Mouse (Mus musculus) MEL (cell line): ENCODE measurements around the gene Erg. TPM values are rescaled to one million over a fixed set of nuclear protein-coding genes. Genes with fewer than 3 reads are reported as not detected.

Experiments
- DNase-seq: peaks from one replicate; pipeline ENCODE4 v3.0.0; 2011; ENCODE audit warnings: low read depth, low spot score
- H3K27ac ChIP-seq: 2 replicates; pipeline ENCODE4 v1.5.1; 2012; ENCODE audit warnings: low read depth, mild to moderate bottlenecking, control low read depth, low read length, moderate library complexity; ENCODE audit not compliant: control insufficient read depth
- H3K27me3 ChIP-seq, 2 experiments: fragments of 150-350 bp in 1 of 2; sonication (generic) in 1 of 2; 2 replicates each; pipeline ENCODE4 v1.6.1; 2012; ENCODE audit warnings: low read length in 2 of 2, mild to moderate bottlenecking in 2 of 2, improper control_type of control experiment in 1 of 2, moderate library complexity in 1 of 2; ENCODE audit not compliant: insufficient read depth in 2 of 2, control insufficient read depth in 1 of 2
- H3K36me3 ChIP-seq, 2 experiments: 2 replicates each; pipeline ENCODE4 v1.6.1; 2012 to 2014; ENCODE audit warnings: low read length in 2 of 2, improper control_type of control experiment in 1 of 2, inconsistent platforms in 1 of 2, mild to moderate bottlenecking in 1 of 2; ENCODE audit not compliant: insufficient read depth in 2 of 2, control insufficient read depth in 1 of 2
- H3K4me1 ChIP-seq, 2 experiments: fragments of 150-350 bp in 1 of 2; sonication (generic) in 1 of 2; 2 replicates each; pipeline ENCODE4 v1.6.1; 2012; ENCODE audit warnings: low read length in 2 of 2, improper control_type of control experiment in 1 of 2, mild to moderate bottlenecking in 1 of 2; ENCODE audit not compliant: insufficient read depth in 2 of 2, control insufficient read depth in 1 of 2
- H3K4me3 ChIP-seq, 2 experiments: fragments of 150-350 bp in 1 of 2; sonication (generic) in 1 of 2; 2 replicates each; pipeline ENCODE4 v1.5.1; 2012; ENCODE audit warnings: low read depth in 2 of 2, low read length in 2 of 2, mild to moderate bottlenecking in 2 of 2, moderate library complexity in 2 of 2, control low read depth in 1 of 2, improper control_type of control experiment in 1 of 2; ENCODE audit not compliant: control insufficient read depth in 1 of 2, insufficient read depth in 1 of 2
- H3K79me2 ChIP-seq: 2 replicates; pipeline ENCODE4 v1.6.1; 2012; ENCODE audit warnings: mild to moderate bottlenecking, low read length, moderate library complexity; ENCODE audit not compliant: control insufficient read depth, poor library complexity, insufficient read depth
- H3K9ac ChIP-seq: 2 replicates; pipeline ENCODE4 v1.6.1; 2012; ENCODE audit warnings: low read depth, mild to moderate bottlenecking, control low read depth, low read length, moderate library complexity; ENCODE audit not compliant: control insufficient read depth, poor library complexity, severe bottlenecking
- H3K9me3 ChIP-seq: fragments of 150-350 bp; sonication (generic); replicated peaks from 2 replicates; pipeline ENCODE4 v1.6.1; 2012; ENCODE audit warnings: mild to moderate bottlenecking, low read length, improper control_type of control experiment, moderate library complexity; ENCODE audit not compliant: insufficient read depth
- BHLHE40 ChIP-seq: IDR thresholded peaks from 2 replicates; pipeline ENCODE4 v1.6.1; 2012; ENCODE audit warnings: low read depth, mild to moderate bottlenecking, inconsistent platforms, low read length, improper control_type of control experiment, borderline replicate concordance
- CHD1 ChIP-seq: IDR thresholded peaks from 2 replicates; pipeline ENCODE4 v1.6.1; 2012; ENCODE audit warnings: low read depth, mild to moderate bottlenecking, inconsistent platforms, low read length, improper control_type of control experiment
- CHD2 ChIP-seq: IDR thresholded peaks from 2 replicates; pipeline ENCODE4 v1.6.1; 2011; ENCODE audit warnings: low read length, improper control_type of control experiment
- CTCF ChIP-seq, 3 experiments: IDR thresholded peaks in 2 of 3; conservative IDR thresholded peaks in 1 of 3; 2 replicates each; pipeline ENCODE4 v1.5.1; 2011 to 2012; ENCODE audit warnings: low read length in 3 of 3, low read depth in 2 of 3, mild to moderate bottlenecking in 2 of 3, improper control_type of control experiment in 1 of 3, inconsistent platforms in 1 of 3, mixed read lengths in 1 of 3, moderate library complexity in 1 of 3; ENCODE audit not compliant: control insufficient read depth in 1 of 3, insufficient read depth in 1 of 3, poor library complexity in 1 of 3, severe bottlenecking in 1 of 3
- ELF1 ChIP-seq: IDR thresholded peaks from 2 replicates; pipeline ENCODE4 v1.6.1; 2014; ENCODE audit warnings: low read depth, mild to moderate bottlenecking, inconsistent platforms, low read length, improper control_type of control experiment, moderate library complexity
- ETS1 ChIP-seq: IDR thresholded peaks from 2 replicates; pipeline ENCODE4 v1.6.1; 2012; ENCODE audit warnings: low read depth, mild to moderate bottlenecking, inconsistent platforms, low read length, improper control_type of control experiment, moderate library complexity
- GABPA ChIP-seq: IDR thresholded peaks from 2 replicates; pipeline ENCODE4 v1.6.1; 2012; ENCODE audit warnings: low read depth, mild to moderate bottlenecking, inconsistent platforms, low read length, improper control_type of control experiment, moderate library complexity
- GATA1 ChIP-seq: IDR thresholded peaks from 2 replicates; pipeline ENCODE4 v1.6.1; 2011; ENCODE audit warnings: low read depth, low read length, improper control_type of control experiment
- HCFC1 ChIP-seq: IDR thresholded peaks from 2 replicates; pipeline ENCODE4 v1.6.1; 2012; ENCODE audit warnings: low read depth, mild to moderate bottlenecking, inconsistent platforms, low read length, improper control_type of control experiment, moderate library complexity
- KAT2A ChIP-seq: conservative IDR thresholded peaks from 2 replicates; pipeline ENCODE4 v1.6.1; 2012; ENCODE audit warnings: low read depth, low read length, improper control_type of control experiment, inconsistent platforms
- MAFK ChIP-seq: IDR thresholded peaks from 2 replicates; pipeline ENCODE4 v1.6.1; 2011; ENCODE audit warnings: low read depth, mild to moderate bottlenecking, low read length, improper control_type of control experiment, borderline replicate concordance
- MAX ChIP-seq: IDR thresholded peaks from 2 replicates; pipeline ENCODE4 v1.6.1; 2011; ENCODE audit warnings: low read length, improper control_type of control experiment
- MXI1 ChIP-seq: IDR thresholded peaks from 2 replicates; pipeline ENCODE4 v1.6.1; 2011; ENCODE audit warnings: mild to moderate bottlenecking, low read depth, low read length, improper control_type of control experiment
- MYB ChIP-seq: IDR thresholded peaks from 2 replicates; pipeline ENCODE4 v1.6.1; 2011; ENCODE audit warnings: mild to moderate bottlenecking, low read depth, low read length, improper control_type of control experiment
- MYC ChIP-seq: IDR thresholded peaks from 2 replicates; pipeline ENCODE4 v1.6.1; 2011; ENCODE audit warnings: low read depth, mild to moderate bottlenecking, low read length, improper control_type of control experiment, moderate library complexity
- POLR2A ChIP-seq, 2 experiments: IDR thresholded peaks; 2 replicates each; pipeline ENCODE4 v1.6.1; 2011 to 2012; ENCODE audit warnings: low read length in 2 of 2, mild to moderate bottlenecking in 2 of 2, control low read depth in 1 of 2, improper control_type of control experiment in 1 of 2, low read depth in 1 of 2, moderate library complexity in 1 of 2; ENCODE audit not compliant: control insufficient read depth in 1 of 2, insufficient read depth in 1 of 2, poor library complexity in 1 of 2
- POLR2AphosphoS2 ChIP-seq: IDR thresholded peaks from 2 replicates; pipeline ENCODE4 v1.6.1; 2011; ENCODE audit warnings: low read length, improper control_type of control experiment
- POLR2AphosphoS5 ChIP-seq: IDR thresholded peaks from 2 replicates; pipeline ENCODE4 v1.6.1; 2012; ENCODE audit warnings: low read depth, borderline replicate concordance, mild to moderate bottlenecking, inconsistent platforms, low read length, moderate library complexity, mixed read lengths
- RCOR1 ChIP-seq: IDR thresholded peaks from 2 replicates; pipeline ENCODE4 v1.6.1; 2012; ENCODE audit warnings: low read depth, mild to moderate bottlenecking, inconsistent platforms, low read length, improper control_type of control experiment
- SIN3A ChIP-seq: IDR thresholded peaks from 2 replicates; pipeline ENCODE4 v1.6.1; 2012; ENCODE audit warnings: low read length, improper control_type of control experiment, inconsistent platforms
- SMC3 ChIP-seq: IDR thresholded peaks from 2 replicates; pipeline ENCODE4 v1.6.1; 2011; ENCODE audit warnings: low read depth, low read length, improper control_type of control experiment
- TCF12 ChIP-seq: IDR thresholded peaks from 2 replicates; pipeline ENCODE4 v1.6.1; 2014; ENCODE audit warnings: low read depth, mild to moderate bottlenecking, inconsistent platforms, low read length, improper control_type of control experiment, moderate library complexity
- UBTF ChIP-seq: IDR thresholded peaks from 2 replicates; pipeline ENCODE4 v1.6.1; 2012; ENCODE audit warnings: low read depth, mild to moderate bottlenecking, inconsistent platforms, low read length, improper control_type of control experiment, moderate library complexity, borderline replicate concordance; ENCODE audit not compliant: insufficient read depth
- USF1 ChIP-seq: IDR thresholded peaks from 2 replicates; pipeline ENCODE4 v1.6.1; 2014; ENCODE audit warnings: low read depth, mild to moderate bottlenecking, inconsistent platforms, low read length, improper control_type of control experiment, moderate library complexity
- USF2 ChIP-seq, 2 experiments: IDR thresholded peaks; 2 replicates each; pipeline ENCODE4 v1.6.1; 2011 to 2012; ENCODE audit warnings: improper control_type of control experiment in 2 of 2, low read length in 2 of 2, borderline replicate concordance in 1 of 2, inconsistent platforms in 1 of 2, low read depth in 1 of 2, mild to moderate bottlenecking in 1 of 2; ENCODE audit not compliant: insufficient read depth in 1 of 2
- ZC3H11A ChIP-seq: IDR thresholded peaks from 2 replicates; pipeline ENCODE4 v1.6.1; 2012; ENCODE audit warnings: low read depth, mild to moderate bottlenecking, inconsistent platforms, low read length, improper control_type of control experiment
- ZNF384 ChIP-seq: IDR thresholded peaks from 2 replicates; pipeline ENCODE4 v1.6.1; 2012; ENCODE audit warnings: low read depth, mild to moderate bottlenecking, inconsistent platforms, low read length, improper control_type of control experiment
- polyA plus RNA-seq, 2 experiments: library from polyadenylated mRNA; stranded (reverse) in 1 of 2; unstranded in 1 of 2; fragments of >175 nt in 1 of 2; fragments of >200 nt in 1 of 2; gene quantifications; 2 replicates each; pipeline versions ENCODE4 v1.2.1 to v1.2.4; 2012; ENCODE audit warnings: low replicate concordance in 2 of 2, low read depth in 1 of 2; ENCODE audit not compliant: insufficient read length in 2 of 2, insufficient read depth in 1 of 2, missing spikeins in 1 of 2
- total RNA-seq: library from RNA; depleted of rRNA; stranded (reverse); fragments of 300-350 nt; gene quantifications from 2 replicates; pipeline ENCODE4 v1.2.3, GENCODE M21; 2012

Erg gene
- total and polyA plus RNA-seq, 3 experiments, result 0.11 to 0.27 TPM; not detected in 1

GRCm38 (mm10) chr16:95428239-95428638, 158.2 kb downstream of the Erg start:
- Histone ChIP-seq H3K9ac (no peak overlapping the region), H3K27ac (no peak overlapping the region), H3K9me3 (no peaks in the 10 kb centered on the region), H3K4me3 (no peak overlapping the region), H3K36me3 (no peaks in the 10 kb centered on the region), H3K79me2 (no peaks in the 10 kb centered on the region), H3K4me1 (no peaks in the 10 kb centered on the region), H3K27me3 (peaks cover 0 to 1% of the 10 kb centered on the region in 2 experiments; a peak in 1 of 4 replicates)
- DNase-seq, result no peak
- TF ChIP-seq ZC3H11A, result no peak
- TF ChIP-seq MYC, result no peak
- no peak for TF ChIP-seq ETS1
- no peak for TF ChIP-seq UBTF
- TF ChIP-seq POLR2A (IDR thresholded peaks at IDR 0.05; ENCODE audit: control insufficient read depth in 1 of 2, insufficient read depth in 1 of 2, low read depth in 1 of 2, low read length in 2 of 2, poor library complexity in 1 of 2), result no peak
- TF ChIP-seq HCFC1, result no peak
- no peak for TF ChIP-seq KAT2A
- TF ChIP-seq MYB, result no peak
- no peak for TF ChIP-seq MAX
- TF ChIP-seq POLR2AphosphoS5, result no peak
- TF ChIP-seq CHD2, result no peak
- no peak for TF ChIP-seq CHD1
- TF ChIP-seq MAFK, result no peak
- no peak for TF ChIP-seq GABPA
- TF ChIP-seq POLR2AphosphoS2, result no peak
- no peak for TF ChIP-seq ELF1
- TF ChIP-seq USF1, result no peak
- no peak for TF ChIP-seq SIN3A
- no peak for TF ChIP-seq CTCF (IDR thresholded peaks at IDR 0.05 in 2 of 3, conservative IDR thresholded peaks at IDR 0.05 in 1 of 3; ENCODE audit: control insufficient read depth in 1 of 3, insufficient read depth in 1 of 3, low read depth in 2 of 3, low read length in 3 of 3, poor library complexity in 1 of 3, severe bottlenecking in 1 of 3)
- TF ChIP-seq MXI1, result no peak

GRCm38 (mm10) chr16:95427512-95427911, 158.9 kb downstream of the Erg start:
- no peaks in the 10 kb centered on the region for H3K4me1 ChIP-seq
- H3K79me2 ChIP-seq, result no peaks in the 10 kb centered on the region

More at GRCm38 (mm10) chr16:95427512-95427911, 158.9 kb downstream of the Erg start:
- DNase-seq, result no peak
- Histone ChIP-seq H3K9me3 (no peaks in the 10 kb centered on the region), H3K4me3 (no peak overlapping the region), H3K27ac (no peak overlapping the region), H3K9ac (no peak overlapping the region), H3K27me3 (peaks cover 0 to 1% of the 10 kb centered on the region in 2 experiments; a peak in 1 of 4 replicates), H3K36me3 (no peaks in the 10 kb centered on the region)
- TF ChIP-seq USF2 (IDR thresholded peaks at IDR 0.05; ENCODE audit: borderline replicate concordance in 1 of 2, insufficient read depth in 1 of 2, low read depth in 1 of 2, low read length in 2 of 2) (no peak), MAX (no peak), UBTF (no peak), HCFC1 (no peak), RCOR1 (no peak), BHLHE40 (no peak), USF1 (no peak), ZNF384 (no peak), KAT2A (no peak), POLR2AphosphoS2 (no peak), MYB (no peak), MYC (no peak), GATA1 (no peak), TCF12 (no peak), GABPA (no peak), SMC3 (no peak)
